Mouse (Mus musculus) urinary bladder, postnatal 25 days (tissue): ENCODE measurements around the gene Lrsam1.

ENCODE experiments used
- DNase-seq: peaks from one replicate; pipeline ENCODE4 v3.0.0; 2022; ENCODE audit warnings: low spot score

Gene Lrsam1

GRCm38 (mm10) chr2:32926330-32927075, 34.9 kb downstream of the Lrsam1 start:
- no peak for DNase-seq

- DNase-seq = no peak
Measured at GRCm38 (mm10) chr2:32924306-32924844, 37.0 kb downstream of the Lrsam1 start.

- no peak for DNase-seq
Measured at GRCm38 (mm10) chr2:32923551-32924250, 37.7 kb downstream of the Lrsam1 start.

GRCm38 (mm10) chr2:32922564-32922963, 38.9 kb downstream of the Lrsam1 start:
- no peak for DNase-seq

GRCm38 (mm10) chr2:32921801-32922380, 39.5 kb downstream of the Lrsam1 start:
- DNase-seq = no peak

- no peak for DNase-seq
Measured at GRCm38 (mm10) chr2:32921235-32921634, 40.2 kb downstream of the Lrsam1 start.

- DNase-seq = no peak
Measured at GRCm38 (mm10) chr2:32918391-32918790, 43.0 kb downstream of the Lrsam1 start.

- DNase-seq = no peak
Measured at GRCm38 (mm10) chr2:32917526-32917925, 43.9 kb downstream of the Lrsam1 start.

GRCm38 (mm10) chr2:32914896-32915295, 46.5 kb downstream of the Lrsam1 start:
- DNase-seq = no peak

- no peak for DNase-seq
Measured at GRCm38 (mm10) chr2:32914362-32914761, 47.1 kb downstream of the Lrsam1 start.

- DNase-seq = peak; percentile 85
Measured at GRCm38 (mm10) chr2:32912210-32912804, 49.1 kb downstream of the Lrsam1 start.

- DNase-seq = no peak
Measured at GRCm38 (mm10) chr2:32911639-32912182, 49.7 kb downstream of the Lrsam1 start.

- DNase-seq = no peak
Measured at GRCm38 (mm10) chr2:32908796-32909195, 52.6 kb downstream of the Lrsam1 start.

GRCm38 (mm10) chr2:32908272-32908671, 53.1 kb downstream of the Lrsam1 start:
- no peak for DNase-seq

GRCm38 (mm10) chr2:32907442-32907841, 54.0 kb downstream of the Lrsam1 start:
- no peak for DNase-seq

GRCm38 (mm10) chr2:32905297-32905696, 56.1 kb downstream of the Lrsam1 start:
- DNase-seq = no peak

GRCm38 (mm10) chr2:32904637-32905036, 56.8 kb downstream of the Lrsam1 start:
- DNase-seq = no peak

- DNase-seq = no peak
Measured at GRCm38 (mm10) chr2:32903470-32903869, 57.9 kb downstream of the Lrsam1 start.

- no peak for DNase-seq
Measured at GRCm38 (mm10) chr2:32902126-32902525, 59.3 kb downstream of the Lrsam1 start.

GRCm38 (mm10) chr2:32898983-32899382, 62.4 kb downstream of the Lrsam1 start:
- peak; percentile 80 for DNase-seq

- no peak for DNase-seq
Measured at GRCm38 (mm10) chr2:32896507-32897147, 64.8 kb downstream of the Lrsam1 start.
